Mouse (Mus musculus) mesoderm, embryonic 11.5 days (tissue): ENCODE results near the gene Spc24.

Experiments used
- DNase-seq: peaks from one replicate; pipeline ENCODE4 v3.0.0-alpha.2; 2012; ENCODE audit warnings: low read depth, low spot score

Spc24 gene

GRCm38 (mm10) chr9:21717015-21717414 is 43.1 kb downstream of the Spc24 start:
- DNase-seq: no peak

- no peak for DNase-seq
These were observed 44.8 kb downstream of the Spc24 start for GRCm38 (mm10) chr9:21715298-21715697.

GRCm38 (mm10) chr9:21709340-21709739 is 50.8 kb downstream of the Spc24 start:
- DNase-seq: no peak

GRCm38 (mm10) chr9:21706586-21707265 is 53.4 kb downstream of the Spc24 start:
- no peak for DNase-seq

- DNase-seq: no peak
These were observed 54.0 kb downstream of the Spc24 start for GRCm38 (mm10) chr9:21706085-21706484.
